9 mouse cellular contexts compared by ENCODE assay signal in genomic region chr12:102733381-102733780, GRCm38 (mm10). TPM values are rescaled to one million over a fixed set of nuclear protein-coding genes. Genes with fewer than 3 reads are reported as not detected.
DNase-seq lines count a peak whose midpoint lies in the region; ATAC-seq and TF ChIP-seq lines count a peak whose summit lies in the region.
"Had no signal": no experiment of that assay in that cellular context is flagged by ENCODE, and none has a peak within 500 bp of the region (broad histone marks: within the 10 kb centered on the region; RNA-seq: fewer than 3 reads in every experiment).

No protein-coding gene starts in this region.

- DNase-seq in left cerebral cortex, adult 18-20 months (ENCODE audit: low spot score in 2 of 2), result peak; percentile 33 to 38
- no peak for DNase-seq in left cerebral cortex, adult 11 months (ENCODE audit: low spot score)
- DNase-seq in ES-E14 (ENCODE audit: low read depth, low spot score), result peak; percentile 79
- peak; percentile 80 for DNase-seq in heart, embryonic 10.5 days (ENCODE audit: low spot score)
- peak; percentile 77 for DNase-seq in lung, embryonic 14.5 days
- peak in 1 of 2 experiments; percentile 43 for DNase-seq in spleen, adult 2 months (ENCODE audit: low read depth in 1 of 2, low spot score in 2 of 2)
- DNase-seq in layer of hippocampus, postnatal 36 days, result no peak

- in situ Hi-C loops in ES-E14 (cut with MboI; ENCODE audit: low sequenced_read_pairs in 2 of 2, unreplicated experiment in 2 of 2), result loop anchor here in 1 of 2 experiments (25.0 kb wide), 1 partner anchor 221 kb away; no protein-coding TSS in a partner anchor

- no peak for ATAC-seq in lung, embryonic 14.5 days (ENCODE audit: insufficient read depth)

- no peak overlapping the region for H3K4me3 ChIP-seq in ES-E14 (ENCODE audit: insufficient read depth in 1 of 2, low read depth in 1 of 2, low read length in 2 of 2, poor library complexity in 1 of 2, severe bottlenecking in 1 of 2)
- no peak overlapping the region for H3K4me3 ChIP-seq in bone marrow macrophage, adult 2 months (ENCODE audit: insufficient read depth, low read length)
- H3K4me3 ChIP-seq in heart, embryonic 10.5 days, result no peak overlapping the region
- no peak overlapping the region for H3K4me3 ChIP-seq in lung, embryonic 14.5 days (ENCODE audit: low read depth, low read length)
- no peak overlapping the region for H3K4me3 ChIP-seq in spleen, adult 2 months (ENCODE audit: extremely low read depth, insufficient read depth, insufficient read length)

- no peak for TF ChIP-seq POLR2A in bone marrow macrophage, adult 2 months (IDR thresholded peaks at IDR 0.05; ENCODE audit: borderline replicate concordance, low read depth, low read length)
- TF ChIP-seq POLR2A in spleen, adult 2 months (IDR thresholded peaks at IDR 0.05; ENCODE audit: low read depth, low read length), result no peak

- TF ChIP-seq CTCF in bone marrow macrophage, adult 2 months (IDR thresholded peaks at IDR 0.05; ENCODE audit: low read depth, low read length), result peak; percentile 65
- TF ChIP-seq CTCF in lung, embryonic 14.5 days (IDR thresholded peaks at IDR 0.05; ENCODE audit: low read depth), result peak; percentile 70
- peak; percentile 76; the same call in 1 of the 2 replicates for TF ChIP-seq CTCF in spleen, adult 2 months (IDR thresholded peaks at IDR 0.05; ENCODE audit: extremely low read depth, insufficient read depth, insufficient read length, insufficient replicate concordance)

- H3K4me1 ChIP-seq in ES-E14 (ENCODE audit: control insufficient read depth in 2 of 2, insufficient read depth in 2 of 2, low read length in 2 of 2, poor library complexity in 1 of 2), result peaks cover 10 to 12% of the 10 kb centered on the region in 2 experiments; a peak in 3 of 4 replicates
- H3K4me1 ChIP-seq in bone marrow macrophage, adult 2 months (ENCODE audit: control insufficient read depth, insufficient read depth, low read length), result peaks cover 5% of the 10 kb centered on the region
- peaks cover 24% of the 10 kb centered on the region for H3K4me1 ChIP-seq in heart, embryonic 10.5 days
- H3K4me1 ChIP-seq in lung, embryonic 14.5 days (ENCODE audit: insufficient read depth), result peaks cover 11% of the 10 kb centered on the region; the same call in 1 of the 2 replicates
- H3K4me1 ChIP-seq in spleen, adult 2 months (ENCODE audit: control insufficient read depth, insufficient read depth, insufficient read length), result peaks cover 10% of the 10 kb centered on the region; the same call in 1 of the 2 replicates

- no peak overlapping the region for H3K9ac ChIP-seq in ES-E14 (ENCODE audit: insufficient read depth, low read depth, low read length, poor library complexity, severe bottlenecking)
- no peak overlapping the region for H3K9ac ChIP-seq in lung, embryonic 14.5 days

- H3K9me3 ChIP-seq in ES-E14 (ENCODE audit: control insufficient read depth, insufficient read depth, low read depth, low read length), result no peaks in the 10 kb centered on the region
- no peaks in the 10 kb centered on the region for H3K9me3 ChIP-seq in heart, embryonic 10.5 days
- H3K9me3 ChIP-seq in lung, embryonic 14.5 days (ENCODE audit: low read depth, low read length), result no peaks in the 10 kb centered on the region

- no peak overlapping the region for H3K4me2 ChIP-seq in lung, embryonic 14.5 days

- no peaks in the 10 kb centered on the region; the same call in 1 of the 2 replicates for H3K36me3 ChIP-seq in ES-E14 (ENCODE audit: control insufficient read depth, insufficient read depth, low read length, poor library complexity, severe bottlenecking)
- H3K36me3 ChIP-seq in heart, embryonic 10.5 days, result no peaks in the 10 kb centered on the region
- no peaks in the 10 kb centered on the region for H3K36me3 ChIP-seq in lung, embryonic 14.5 days (ENCODE audit: insufficient read depth)
- H3K36me3 ChIP-seq in spleen, adult 2 months (ENCODE audit: control insufficient read depth, insufficient read depth, low read length), result no peaks in the 10 kb centered on the region

- WGBS in heart, embryonic 10.5 days, result 10% methylated on average over 4 of the region's 5 CpGs
- 6% methylated on average over 4 of the region's 5 CpGs for whole genome bisulfite sequencing in lung, embryonic 14.5 days
- WGBS in spleen, adult 2 months, result 17% methylated on average over 4 of the region's 5 CpGs

- H3K27me3 ChIP-seq in heart, embryonic 10.5 days (ENCODE audit: insufficient read depth, poor library complexity, severe bottlenecking), result no peaks in the 10 kb centered on the region
- no peaks in the 10 kb centered on the region for H3K27me3 ChIP-seq in lung, embryonic 14.5 days (ENCODE audit: insufficient read depth, low read length)
- no peaks in the 10 kb centered on the region for H3K27me3 ChIP-seq in spleen, adult 2 months (ENCODE audit: control insufficient read depth, insufficient read depth, low read length)

- H3K27ac ChIP-seq in ES-E14 (ENCODE audit: insufficient read depth, low read depth, low read length, poor library complexity, severe bottlenecking), result no peak overlapping the region
- no peak overlapping the region for H3K27ac ChIP-seq in bone marrow macrophage, adult 2 months (ENCODE audit: insufficient read depth, low read depth, low read length)
- no peak overlapping the region for H3K27ac ChIP-seq in heart, embryonic 10.5 days
- no peak overlapping the region for H3K27ac ChIP-seq in lung, embryonic 14.5 days (ENCODE audit: low read depth)
- no peak overlapping the region for H3K27ac ChIP-seq in spleen, adult 2 months (ENCODE audit: insufficient read depth, low read length)

TF ChIP-seq in ES-E14, 5 proteins besides CTCF, POLR2A, EP300 and RAD21:
- TF ChIP-seq MAFK (IDR thresholded peaks at IDR 0.05; ENCODE audit: insufficient read depth, low read depth, low read length) (no peak), ZC3H11A (IDR thresholded peaks at IDR 0.05; ENCODE audit: borderline replicate concordance, low read depth, low read length) (peak; percentile 67; the same call in 1 of the 2 replicates)

RNA-seq across cellular contexts. Expression of gene Moap1, which starts 10.1 kb away (rescaled TPM):
- total RNA-seq in left cerebral cortex, adult 18-20 months (2021), result 10 to 100 TPM; 33.1 to 34.5 TPM
- total RNA-seq in ES-E14 (2012; rRNA removed), result 4.0 and 8.8 TPM in 2 replicates
- 1.3 TPM in 1 of 2 replicates, not detected in the other for polyA plus RNA-seq in bone marrow macrophage, adult 2 months (2012; ENCODE audit: insufficient read depth, insufficient read length, missing spikeins)
- 24.0 and 24.8 TPM in 2 replicates for polyA plus RNA-seq in heart, embryonic 10.5 days (2016; fragmentation: Nextera tagmentation; extraction: Ambion mirVana)
- polyA plus RNA-seq in lung, embryonic 14.5 days (2014; fragmentation: Nextera tagmentation; extraction: Ambion mirVana), result 20.8 and 24.3 TPM in 2 replicates
- 0.32 and 0.40 TPM in 2 replicates for polyA plus RNA-seq in spleen, adult 2 months (2012; rRNA removed)
- 10 to 100 TPM; 26.1 to 26.5 TPM for total RNA-seq in layer of hippocampus, postnatal 36 days (2021)

RNA-seq across cellular contexts. Expression of gene Tmem251, which starts 10.2 kb away (rescaled TPM):
- total RNA-seq in left cerebral cortex, adult 18-20 months (2021), result 1 to 10 TPM; 5.1 to 5.7 TPM
- total RNA-seq in ES-E14 (2012; rRNA removed), result 2.9 and 4.0 TPM in 2 replicates
- polyA plus RNA-seq in bone marrow macrophage, adult 2 months (2012; ENCODE audit: insufficient read depth, insufficient read length, missing spikeins), result 8.0 and 8.1 TPM in 2 replicates
- 8.6 and 9.5 TPM in 2 replicates for polyA plus RNA-seq in heart, embryonic 10.5 days (2016; fragmentation: Nextera tagmentation; extraction: Ambion mirVana)
- polyA plus RNA-seq in lung, embryonic 14.5 days (2014; fragmentation: Nextera tagmentation; extraction: Ambion mirVana), result 11.2 and 11.4 TPM in 2 replicates
- 1.8 and 2.6 TPM in 2 replicates for polyA plus RNA-seq in spleen, adult 2 months (2012; rRNA removed)
- total RNA-seq in layer of hippocampus, postnatal 36 days (2021), result 1 to 10 TPM; 5.0 to 6.0 TPM

RNA-seq across cellular contexts. Expression of gene Gm28051, which starts 24.2 kb away (rescaled TPM):
- total RNA-seq in left cerebral cortex, adult 18-20 months (2021), result not detected
- total RNA-seq in ES-E14 (2012; rRNA removed), result not detected in 2 replicates
- polyA plus RNA-seq in bone marrow macrophage, adult 2 months (2012; ENCODE audit: insufficient read depth, insufficient read length, missing spikeins), result not detected in 2 replicates
- not detected in 2 replicates for polyA plus RNA-seq in heart, embryonic 10.5 days (2016; fragmentation: Nextera tagmentation; extraction: Ambion mirVana)
- polyA plus RNA-seq in lung, embryonic 14.5 days (2014; fragmentation: Nextera tagmentation; extraction: Ambion mirVana), result not detected in 2 replicates
- polyA plus RNA-seq in spleen, adult 2 months (2012; rRNA removed), result not detected in 2 replicates
- not detected for total RNA-seq in layer of hippocampus, postnatal 36 days (2021)
- polyA plus RNA-seq: liver, embryonic 16.5 days had no signal

RNA-seq across cellular contexts. Expression of gene Gon7, which starts 24.2 kb away (rescaled TPM):
- total RNA-seq in left cerebral cortex, adult 18-20 months (2021), result 10 to 100 TPM; 13.8 to 21.4 TPM
- 31.8 and 34.2 TPM in 2 replicates for total RNA-seq in ES-E14 (2012; rRNA removed)
- 9.9 and 14.3 TPM in 2 replicates for polyA plus RNA-seq in bone marrow macrophage, adult 2 months (2012; ENCODE audit: insufficient read depth, insufficient read length, missing spikeins)
- polyA plus RNA-seq in heart, embryonic 10.5 days (2016; fragmentation: Nextera tagmentation; extraction: Ambion mirVana), result 32.5 and 36.3 TPM in 2 replicates
- 29.2 and 32.3 TPM in 2 replicates for polyA plus RNA-seq in lung, embryonic 14.5 days (2014; fragmentation: Nextera tagmentation; extraction: Ambion mirVana)
- polyA plus RNA-seq in spleen, adult 2 months (2012; rRNA removed), result 11.3 and 13.7 TPM in 2 replicates
- 10 to 100 TPM; 13.2 to 14.4 TPM for total RNA-seq in layer of hippocampus, postnatal 36 days (2021)

RNA-seq across cellular contexts. Expression of gene Ubr7, which starts 24.4 kb away (rescaled TPM):
- total RNA-seq in left cerebral cortex, adult 18-20 months (2021), result 10 to 100 TPM; 32.5 to 32.6 TPM
- total RNA-seq in ES-E14 (2012; rRNA removed), result 74.6 and 87.5 TPM in 2 replicates
- polyA plus RNA-seq in bone marrow macrophage, adult 2 months (2012; ENCODE audit: insufficient read depth, insufficient read length, missing spikeins), result 16.1 and 17.9 TPM in 2 replicates
- 40.0 and 40.6 TPM in 2 replicates for polyA plus RNA-seq in heart, embryonic 10.5 days (2016; fragmentation: Nextera tagmentation; extraction: Ambion mirVana)
- 53.2 and 54.3 TPM in 2 replicates for polyA plus RNA-seq in lung, embryonic 14.5 days (2014; fragmentation: Nextera tagmentation; extraction: Ambion mirVana)
- 9.3 and 10.3 TPM in 2 replicates for polyA plus RNA-seq in spleen, adult 2 months (2012; rRNA removed)
- total RNA-seq in layer of hippocampus, postnatal 36 days (2021), result 10 to 100 TPM; 32.1 to 34.2 TPM

Comparison
In these comparisons a context has a peak if more than half of its experiments do, and no peak if none do; other contexts are left out.
1. DNase-seq: peak in left cerebral cortex, adult 18-20 months (2 of 2), ES-E14 (single experiment), heart, embryonic 10.5 days (single experiment) and lung, embryonic 14.5 days (single experiment); none in left cerebral cortex, adult 11 months (single experiment) and layer of hippocampus, postnatal 36 days (0 of 2).
2. Peak in every context shown above with its lines, with median percentiles within 50 percentile points of each other: CTCF ChIP-seq.